Mouse (Mus musculus) Patski (cell line): ENCODE results near the gene Ctsj. TPM values are rescaled to one million over a fixed set of nuclear protein-coding genes. Genes with fewer than 3 reads are reported as not detected.
"Not testable (repeated sequence)": the region's sequence is repeated elsewhere in the genome, so short reads cannot be mapped to it uniquely, and the experiment has no call there.

ENCODE experiments used
- ATAC-seq: fragments of 100-300 bp; one replicate; pipeline ENCODE4 v1.8.0; 2021
- CTCF ChIA-PET: fragments of 350-600 bp; sonication (Branson Sonifier 250); formaldehyde crosslinking; loops from one replicate; lab custom pipeline; 2022; ENCODE audit warnings: inconsistent platforms; lab: Charles Lee
- POLR2A ChIA-PET: fragments of 350-600 bp; sonication (Branson Sonifier 250); formaldehyde crosslinking; loops from one replicate; lab custom pipeline; 2022; ENCODE audit warnings: antibody characterized with exemption, inconsistent platforms; lab: Charles Lee
- DNase-seq: peaks from one replicate; pipeline ENCODE4 v3.0.0-alpha.2; 2011; ENCODE audit warnings: low read depth, low spot score
- H3K27me3 ChIP-seq: fragments of 371-371 bp; one replicate; pipeline ENCODE4 v1.5.1; 2021
- CTCF ChIP-seq: fragments of 100-300 bp; IDR thresholded peaks from one replicate; pipeline ENCODE4 v1.5.1; 2021
- in situ Hi-C: fragments of 300-500 bp; cut with MboI; formaldehyde crosslinking; loops from 3 replicates; pipeline ENCODE4 v1.11.1; 2018; ENCODE audit warnings: low pct_unique_long_range_greater_than_20kb, mixed read lengths
- polyA plus RNA-seq: library from polyadenylated mRNA; unstranded; gene quantifications from one replicate; pipeline ENCODE4 v1.2.3, GENCODE M21; 2021

The Ctsj gene
- polyA plus RNA-seq = not detected

GRCm38 (mm10) chr13:61005859-61006258 lies at the start of gene Ctsj:
Gene Ctsj (minus strand): TSS chr13:61005959.
- ATAC-seq = no peak
- ChIA-PET POLR2A (no interaction called here), CTCF (no interaction called here)
- TF ChIP-seq CTCF = no peak
- in situ Hi-C loops = loop anchor here (10.0 kb wide), 1 partner anchor 239 kb away; no protein-coding TSS in a partner anchor
- DNase-seq = no peak
- H3K27me3 ChIP-seq = no peaks in the 10 kb centered on the region

- CTCF ChIA-PET = interaction anchor here (0.6 kb wide), 1 partner anchor 11 kb away, joined by 3 read pairs; no protein-coding TSS in a partner anchor
- ATAC-seq (no peak), DNase-seq (no peak)
- in situ Hi-C loops = no loop called here
- no peaks in the 10 kb centered on the region for H3K27me3 ChIP-seq
- POLR2A ChIA-PET = no interaction called here
- no peak for TF ChIP-seq CTCF
Observed at GRCm38 (mm10) chr13:61040531-61040930, 34.8 kb upstream of the Ctsj start, which contains the start of gene Ctsq. Gene Ctsq (minus strand): TSS chr13:61040631.

GRCm38 (mm10) chr13:61022785-61023184 lies 17.0 kb upstream of the Ctsj start:
- H3K27me3 ChIP-seq = no peaks in the 10 kb centered on the region
- ATAC-seq (no peak), DNase-seq (no peak)
- TF ChIP-seq CTCF = no peak
- POLR2A ChIA-PET = no interaction called here
- in situ Hi-C loops = no loop called here
- CTCF ChIA-PET = no interaction called here

GRCm38 (mm10) chr13:61021844-61022243 lies 16.1 kb upstream of the Ctsj start:
- no peaks in the 10 kb centered on the region for H3K27me3 ChIP-seq
- CTCF ChIA-PET = no interaction called here
- in situ Hi-C loops = no loop called here
- TF ChIP-seq CTCF = no peak
- ATAC-seq (no peak), DNase-seq (no peak)
- POLR2A ChIA-PET = no interaction called here

GRCm38 (mm10) chr13:61010171-61010570 lies 4.4 kb upstream of the Ctsj start:
- POLR2A ChIA-PET = no interaction called here
- in situ Hi-C loops = no loop called here
- no peaks in the 10 kb centered on the region for H3K27me3 ChIP-seq
- CTCF ChIA-PET = no interaction called here
- DNase-seq = no peak
- ATAC-seq = no peak
- TF ChIP-seq CTCF = no peak

GRCm38 (mm10) chr13:60997600-60997999 lies 8.2 kb downstream of the Ctsj start:
- H3K27me3 ChIP-seq = peaks cover 7% of the 10 kb centered on the region
- no peak for DNase-seq
- no peak for ATAC-seq

GRCm38 (mm10) chr13:60986915-60987314 lies 18.8 kb downstream of the Ctsj start:
- ATAC-seq, DNase-seq, in situ Hi-C loops, H3K27me3 ChIP-seq, CTCF ChIA-PET, POLR2A ChIA-PET: not testable (repeated sequence)

More at GRCm38 (mm10) chr13:60997600-60997999, 8.2 kb downstream of the Ctsj start:
- ChIA-PET CTCF (no interaction called here), POLR2A (no interaction called here)
- in situ Hi-C loops = no loop called here
- TF ChIP-seq CTCF = peak; percentile 41

- DNase-seq, ATAC-seq, H3K27me3 ChIP-seq, POLR2A ChIA-PET, in situ Hi-C loops, CTCF ChIA-PET: not testable (repeated sequence)
Observed at GRCm38 (mm10) chr13:60972319-60972718, 33.4 kb downstream of the Ctsj start.

- in situ Hi-C loops = not testable (repeated sequence)
Observed at GRCm38 (mm10) chr13:60963985-60964384, 41.8 kb downstream of the Ctsj start.

GRCm38 (mm10) chr13:60961706-60962105 lies 44.1 kb downstream of the Ctsj start:
- no peaks in the 10 kb centered on the region for H3K27me3 ChIP-seq
- no peak for ATAC-seq
- in situ Hi-C loops = no loop called here
- ChIA-PET POLR2A (no interaction called here), CTCF (no interaction called here)
- DNase-seq = no peak
- no peak for TF ChIP-seq CTCF

More at GRCm38 (mm10) chr13:60963985-60964384, 41.8 kb downstream of the Ctsj start:
- POLR2A ChIA-PET, H3K27me3 ChIP-seq, CTCF ChIA-PET, DNase-seq: not testable (repeated sequence)
- peak; percentile 51 for ATAC-seq

Other genes starting within 250 kb of the Ctsj start
- gene BC051665, start 219.6 kb downstream of the Ctsj start, polyA plus RNA-seq = not detected
- gene Ctsll3, start 203.1 kb downstream of the Ctsj start, polyA plus RNA-seq = not detected
- gene 4930486L24Rik, start 141.5 kb downstream of the Ctsj start, polyA plus RNA-seq = 0.33 TPM
- not detected for gene Gm49392, start 109.1 kb downstream of the Ctsj start, polyA plus RNA-seq
- gene Ctla2b, start 108.5 kb downstream of the Ctsj start, polyA plus RNA-seq = 1.4 TPM
- gene Tpbpb, start 101.1 kb downstream of the Ctsj start, polyA plus RNA-seq = not detected
- gene Gm49393, start 70.4 kb downstream of the Ctsj start, polyA plus RNA-seq = 0.15 TPM
- gene Gm49391, start 69.4 kb downstream of the Ctsj start, polyA plus RNA-seq = 0.32 TPM
- 4.9 TPM for gene Ctla2a, start 69.3 kb downstream of the Ctsj start, polyA plus RNA-seq
- gene Tpbpa, start 64.0 kb downstream of the Ctsj start, polyA plus RNA-seq = not detected
- gene Ctsq, start 34.7 kb upstream of the Ctsj start, polyA plus RNA-seq = not detected
- not detected for gene Ctsr, start 158.3 kb upstream of the Ctsj start, polyA plus RNA-seq
- not detected for gene Cts6, start 197.5 kb upstream of the Ctsj start, polyA plus RNA-seq
- gene Cts8, start 249.4 kb upstream of the Ctsj start, polyA plus RNA-seq = 0.03 TPM